Mouse (Mus musculus) cerebellum, adult (tissue): ENCODE measurements at regions not wholly inside any gene's neighbourhood (a gene's known extent, or its start where the extent isn't known, plus 50 kb on each side); places are given as distances from the start of the nearest gene placed in this dataset.

ENCODE experiments used
- ATAC-seq: cut with Nextera tagmentation; 2 replicates; pipeline ENCODE4 v1.9.2; 2017; ENCODE audit warnings: mild to moderate bottlenecking, moderate library complexity, mixed read lengths; ENCODE audit not compliant: insufficient number of reproducible peaks, low FRiP score, low TSS enrichment

DNA sequence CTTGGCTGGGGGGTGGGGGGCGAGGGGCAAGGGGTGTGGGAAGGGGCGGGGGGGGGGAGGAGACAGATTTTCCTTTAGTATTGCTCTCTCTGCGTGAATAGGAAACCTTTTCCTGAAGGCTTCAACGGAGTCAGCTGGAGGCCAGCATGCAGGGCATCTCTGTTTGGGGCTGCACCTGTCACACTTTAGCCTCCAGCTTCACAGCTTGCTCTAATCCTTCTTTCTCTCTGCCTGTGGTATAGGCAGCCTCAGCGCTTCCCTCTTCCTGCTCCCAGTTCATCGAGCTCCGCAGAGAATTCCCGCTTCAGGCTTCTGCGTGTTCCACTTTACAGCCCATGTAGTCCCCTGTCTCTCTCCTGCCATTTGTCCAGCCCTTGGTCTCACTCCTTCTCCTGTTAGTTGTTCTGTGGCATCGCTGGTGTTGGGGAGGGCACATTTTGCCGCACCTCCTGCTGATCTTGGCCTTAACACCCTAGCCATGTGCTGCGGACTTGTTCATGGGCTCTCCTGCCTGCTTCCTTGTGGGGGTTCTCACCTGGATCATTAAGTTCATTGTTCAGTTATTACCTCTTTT is 51.7 kb upstream of the Jph4 start:
- ATAC-seq = peak; percentile 90

DNA sequence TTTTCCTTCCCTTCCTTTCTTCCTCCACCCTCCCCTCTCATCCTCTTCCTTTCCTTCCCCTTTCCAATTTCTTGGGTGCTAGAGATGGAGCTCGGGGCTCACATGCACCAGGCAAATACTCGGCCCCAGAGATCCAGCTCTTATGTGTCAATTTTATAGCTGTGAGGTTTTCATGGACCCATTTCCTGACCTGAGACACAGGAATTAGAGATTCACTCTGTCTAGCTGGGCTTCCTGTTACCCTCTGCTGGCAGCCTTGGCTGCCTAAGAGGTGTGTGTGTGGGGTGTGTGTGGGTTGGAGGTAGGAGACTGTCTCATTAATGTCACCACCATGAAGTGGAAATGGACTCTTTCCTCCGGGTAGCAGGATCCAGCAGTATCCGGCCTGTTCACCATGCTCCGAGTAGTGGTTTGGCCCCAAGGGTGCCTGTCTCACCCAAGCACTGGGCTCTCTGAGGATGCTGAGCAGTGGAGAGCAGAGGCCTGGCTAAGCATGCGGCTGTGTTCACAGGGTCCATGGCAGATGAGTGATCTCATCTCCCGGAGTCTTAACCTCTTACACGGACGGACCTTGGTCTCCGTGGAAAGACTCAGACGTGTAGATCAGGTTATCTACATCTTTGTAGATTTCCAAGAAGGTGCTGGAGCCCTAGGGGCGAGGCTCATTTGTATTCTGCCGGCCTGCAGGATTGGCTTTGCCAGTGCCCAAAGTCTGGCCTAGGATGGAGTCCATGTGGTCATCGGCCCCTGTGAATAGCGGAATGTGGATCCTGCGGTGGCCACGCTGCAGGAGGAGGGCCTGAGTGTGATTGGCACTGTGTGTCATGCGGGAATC is 52.5 kb upstream of the Jph4 start:
- no peak for ATAC-seq

DNA sequence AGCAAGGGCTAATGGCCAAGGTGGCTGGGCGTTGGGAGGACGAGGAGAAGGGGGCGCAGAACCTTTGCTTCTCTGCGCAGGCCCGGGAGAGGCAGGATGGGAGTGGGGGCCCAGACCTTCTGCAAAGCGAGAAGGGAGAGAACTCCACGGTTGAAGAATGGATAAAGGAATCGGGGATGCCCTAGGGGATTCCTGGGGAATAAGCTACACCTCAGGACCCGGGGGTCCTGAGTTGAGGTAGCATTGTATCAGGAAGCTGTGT is 52.0 kb upstream of the Dhrs2 start:
- ATAC-seq = no peak

DNA sequence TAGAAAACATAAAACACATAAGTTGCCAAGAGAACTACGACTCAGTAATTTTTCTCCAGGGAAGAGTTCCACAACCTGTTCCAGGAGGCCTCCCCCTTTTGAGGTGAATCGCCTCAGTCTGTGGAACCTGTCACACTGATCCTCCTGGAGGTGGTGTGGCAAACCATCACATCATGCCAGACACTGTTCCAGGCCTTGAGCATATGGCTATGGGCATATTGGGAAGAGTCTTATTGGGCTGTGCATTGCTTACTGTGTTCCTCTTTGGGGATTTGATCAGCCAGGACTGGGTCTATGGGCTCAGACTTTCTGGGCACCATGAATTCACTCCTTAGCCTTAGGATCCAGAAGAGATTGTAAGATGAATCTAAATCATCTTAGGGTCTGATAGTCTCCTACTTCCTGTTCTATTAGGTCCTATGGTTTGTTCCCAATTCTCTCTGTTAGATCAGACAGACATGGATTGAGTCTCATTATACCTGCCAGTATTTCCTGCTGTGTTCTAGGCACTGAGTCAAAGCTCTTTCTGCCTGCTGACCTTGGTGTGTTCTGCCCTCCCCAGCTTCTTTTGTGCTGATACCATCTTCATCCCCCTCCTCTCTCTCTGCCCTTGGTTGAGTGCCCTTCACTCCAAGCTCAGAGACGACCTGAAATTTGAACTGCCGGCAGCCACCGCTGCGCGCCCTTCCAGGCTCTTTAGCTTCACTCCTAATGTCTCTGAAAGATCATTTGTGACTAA is 50.3 kb upstream of the Dhrs2 start:
- ATAC-seq = peak; percentile 53
